Mouse (Mus musculus) lung, adult 2 months (tissue): Measurements from ENCODE around the gene Tnr.

Experiments
- CTCF ChIP-seq: fragments of 200-500 bp; IDR thresholded peaks from 2 replicates; pipeline ENCODE4 v1.5.1; 2011; ENCODE audit warnings: mild to moderate bottlenecking, low read length, control low read depth; ENCODE audit not compliant: insufficient read depth
- POLR2A ChIP-seq: fragments of 200-500 bp; IDR thresholded peaks from 2 replicates; pipeline ENCODE4 v1.6.1; 2011; ENCODE audit warnings: low read depth, mild to moderate bottlenecking, control low read depth, low read length, borderline replicate concordance; ENCODE audit errors: extremely low read depth

GRCm38 (mm10) chr1:159704925-159705324 is 181.4 kb downstream of the Tnr start:
- TF ChIP-seq POLR2A = no peak
- no peak for TF ChIP-seq CTCF
